Mouse (Mus musculus) CH12.LX (cell line): ENCODE data around the gene Birc6. TPM values are rescaled to one million over a fixed set of nuclear protein-coding genes. Genes with fewer than 3 reads are reported as not detected.

Experiments
- DNase-seq: peaks from one replicate; pipeline ENCODE4 v3.0.0-alpha.2; 2013; ENCODE audit errors: extremely low read depth
- H3K27ac ChIP-seq: 2 replicates; pipeline ENCODE4 v1.5.1; 2012; ENCODE audit warnings: low read depth, mild to moderate bottlenecking, control low read depth, moderate library complexity; ENCODE audit not compliant: insufficient read depth
- H3K27me3 ChIP-seq: replicated peaks from 2 replicates; pipeline ENCODE3; 2012; ENCODE audit warnings: inconsistent platforms
- H3K36me3 ChIP-seq, 2 experiments: replicated peaks in 1 of 2; 2 replicates each; pipeline versions ENCODE3 to v1.6.1; 2012; ENCODE audit warnings: inconsistent platforms in 1 of 2, low read length in 1 of 2, mild to moderate bottlenecking in 1 of 2, mixed read lengths in 1 of 2, moderate library complexity in 1 of 2; ENCODE audit not compliant: control insufficient read depth in 1 of 2, insufficient read depth in 1 of 2
- H3K4me1 ChIP-seq, 2 experiments: 2 replicates each; pipeline ENCODE4 v1.6.1; 2012; ENCODE audit warnings: inconsistent platforms in 1 of 2, moderate library complexity in 1 of 2; ENCODE audit not compliant: insufficient read depth in 2 of 2, control insufficient read depth in 1 of 2
- H3K4me2 ChIP-seq: 2 replicates; pipeline ENCODE4 v1.6.1; 2012; ENCODE audit warnings: low read depth, mild to moderate bottlenecking, control low read depth; ENCODE audit not compliant: poor library complexity, insufficient read depth, severe bottlenecking
- H3K4me3 ChIP-seq, 3 experiments: fragments of 150-350 bp in 1 of 3; sonication (generic) in 1 of 3; replicated peaks in 1 of 3; 2 replicates each; pipeline versions ENCODE3 to v1.5.1; 2011 to 2012; ENCODE audit warnings: low read depth in 2 of 3, low read length in 2 of 3, mild to moderate bottlenecking in 2 of 3, moderate library complexity in 2 of 3, control low read depth in 1 of 3, improper control_type of control experiment in 1 of 3, inconsistent platforms in 1 of 3, mixed read lengths in 1 of 3; ENCODE audit not compliant: poor library complexity in 1 of 3
- H3K79me2 ChIP-seq: replicated peaks from 2 replicates; pipeline ENCODE4 v1.6.1; 2012; ENCODE audit warnings: mild to moderate bottlenecking, moderate library complexity; ENCODE audit not compliant: control insufficient read depth, poor library complexity, insufficient read depth, severe bottlenecking; ENCODE audit errors: extremely low read depth
- H3K9ac ChIP-seq: 2 replicates; pipeline ENCODE4 v1.6.1; 2012; ENCODE audit warnings: low read depth, mild to moderate bottlenecking, control low read depth, moderate library complexity; ENCODE audit not compliant: insufficient read depth
- H3K9me3 ChIP-seq: replicated peaks from 2 replicates; pipeline ENCODE3; 2012; ENCODE audit warnings: low read length, inconsistent platforms, mixed read lengths
- CHD2 ChIP-seq: IDR thresholded peaks from 2 replicates; pipeline ENCODE4 v1.6.1; 2011; ENCODE audit warnings: low read length, improper control_type of control experiment
- CTCF ChIP-seq, 2 experiments: IDR thresholded peaks in 1 of 2; conservative IDR thresholded peaks in 1 of 2; 2 replicates each; pipeline ENCODE4 v1.5.1; 2011 to 2012; ENCODE audit warnings: low read depth in 2 of 2, low read length in 2 of 2, improper control_type of control experiment in 1 of 2, inconsistent platforms in 1 of 2, mild to moderate bottlenecking in 1 of 2, moderate library complexity in 1 of 2
- ELF1 ChIP-seq: IDR thresholded peaks from 2 replicates; pipeline ENCODE4 v1.6.1; 2014; ENCODE audit warnings: low read depth, mild to moderate bottlenecking, inconsistent platforms, low read length, improper control_type of control experiment
- JUN ChIP-seq: IDR thresholded peaks from 2 replicates; pipeline ENCODE4 v1.6.1; 2011; ENCODE audit warnings: low read depth, mild to moderate bottlenecking, low read length, improper control_type of control experiment, moderate library complexity; ENCODE audit not compliant: insufficient read depth
- JUND ChIP-seq: conservative IDR thresholded peaks from 2 replicates; pipeline ENCODE4 v1.6.1; 2011; ENCODE audit warnings: low read depth, low read length, improper control_type of control experiment
- MAX ChIP-seq: IDR thresholded peaks from 2 replicates; pipeline ENCODE4 v1.6.1; 2011; ENCODE audit warnings: low read length, improper control_type of control experiment
- MAZ ChIP-seq: IDR thresholded peaks from 2 replicates; pipeline ENCODE4 v1.6.1; 2012; ENCODE audit warnings: low read depth, mild to moderate bottlenecking, inconsistent platforms, low read length, improper control_type of control experiment, moderate library complexity
- NELFE ChIP-seq: IDR thresholded peaks from 2 replicates; pipeline ENCODE4 v1.6.1; 2011; ENCODE audit warnings: low read depth, low read length, improper control_type of control experiment
- PAX5 ChIP-seq: IDR thresholded peaks from 2 replicates; pipeline ENCODE4 v1.6.1; 2012; ENCODE audit warnings: low read length, inconsistent platforms, mixed read lengths
- POLR2AphosphoS2 ChIP-seq: IDR thresholded peaks from 2 replicates; pipeline ENCODE4 v1.6.1; 2011; ENCODE audit warnings: low read depth, low read length, improper control_type of control experiment
- RAD21 ChIP-seq: IDR thresholded peaks from 2 replicates; pipeline ENCODE4 v1.6.1; 2011; ENCODE audit warnings: low read depth, mild to moderate bottlenecking, low read length, improper control_type of control experiment, moderate library complexity
- RCOR1 ChIP-seq: conservative IDR thresholded peaks from 2 replicates; pipeline ENCODE4 v1.6.1; 2012; ENCODE audit warnings: low read depth, mild to moderate bottlenecking, inconsistent platforms, low read length, improper control_type of control experiment
- SMC3 ChIP-seq: IDR thresholded peaks from 2 replicates; pipeline ENCODE4 v1.6.1; 2011; ENCODE audit warnings: low read depth, low read length, improper control_type of control experiment
- USF1 ChIP-seq: IDR thresholded peaks from 2 replicates; pipeline ENCODE4 v1.6.1; 2014; ENCODE audit warnings: low read depth, mild to moderate bottlenecking, inconsistent platforms, low read length, improper control_type of control experiment
- USF2 ChIP-seq: conservative IDR thresholded peaks from 2 replicates; pipeline ENCODE4 v1.6.1; 2011; ENCODE audit warnings: low read depth, low read length, improper control_type of control experiment
- ZC3H11A ChIP-seq: IDR thresholded peaks from 2 replicates; pipeline ENCODE4 v1.6.1; 2012; ENCODE audit warnings: low read depth, mild to moderate bottlenecking, inconsistent platforms, low read length, improper control_type of control experiment
- ZKSCAN1 ChIP-seq: IDR thresholded peaks from 2 replicates; pipeline ENCODE4 v1.6.1; 2012; ENCODE audit warnings: low read depth, inconsistent platforms, low read length, improper control_type of control experiment, borderline replicate concordance
- ZMIZ1 ChIP-seq: IDR thresholded peaks from 2 replicates; pipeline ENCODE4 v1.6.1; 2012; ENCODE audit warnings: low read depth, mild to moderate bottlenecking, inconsistent platforms, low read length, improper control_type of control experiment
- dilution Hi-C: fragments of 300-500 bp; cut with MboI; formaldehyde crosslinking; loops from 2 replicates; pipeline ENCODE4 v1.14.3; 2020; ENCODE audit warnings: low sequenced_read_pairs; ENCODE audit not compliant: extremely low pct_unique_long_range_greater_than_20kb, extremely low pct_ligation_motif_present
- in situ Hi-C: fragments of 300-500 bp; cut with MboI; formaldehyde crosslinking; loops from 3 replicates; pipeline ENCODE4 v1.14.3; 2019; ENCODE audit warnings: low sequenced_read_pairs, low pct_ligation_motif_present, low pct_unique_long_range_greater_than_20kb, mixed read lengths
- polyA plus RNA-seq: library from polyadenylated mRNA; unstranded; fragments of >175 nt; gene quantifications from 2 replicates; pipeline ENCODE4 v1.2.1, GENCODE M21; 2012; ENCODE audit warnings: low read depth; ENCODE audit not compliant: insufficient read length
- total RNA-seq, 2 experiments: library from RNA; depleted of rRNA; stranded (reverse); fragments of 300-350 nt in 1 of 2; fragments of >200 nt in 1 of 2; gene quantifications; 2 replicates each; pipeline ENCODE4 v1.2.3; 2012 to 2014

Gene Birc6
- total and polyA plus RNA-seq, 3 experiments = 55.5 to 78.7 (median 57.2) TPM

- Histone ChIP-seq H3K9ac (no peak overlapping the region), H3K4me2 (no peak overlapping the region), H3K27ac (no peak overlapping the region), H3K36me3 (no peaks in the 10 kb centered on the region), H3K9me3 (no peaks in the 10 kb centered on the region), H3K79me2 (no peaks in the 10 kb centered on the region), H3K4me1 (peaks cover 0 to 4% of the 10 kb centered on the region in 2 experiments; a peak in 1 of 4 replicates), H3K27me3 (peaks cover 3% of the 10 kb centered on the region), H3K4me3 (no peak overlapping the region)
- no peak for DNase-seq
- no peak for TF ChIP-seq RAD21
- TF ChIP-seq CTCF (conservative IDR thresholded peaks at IDR 0.05 in 1 of 2, IDR thresholded peaks at IDR 0.05 in 1 of 2; ENCODE audit: low read depth in 2 of 2, low read length in 2 of 2) = no peak
- no peak for TF ChIP-seq POLR2AphosphoS2
- no peak for TF ChIP-seq RCOR1
- TF ChIP-seq USF1 = no peak
- no peak for TF ChIP-seq CHD2
- no peak for TF ChIP-seq ELF1
- TF ChIP-seq MAZ = no peak
- TF ChIP-seq ZMIZ1 = no peak
- no peak for TF ChIP-seq JUN
- no peak for TF ChIP-seq NELFE
- TF ChIP-seq ZC3H11A = no peak
- TF ChIP-seq USF2 = no peak
- dilution Hi-C loops = no loop called here
- in situ Hi-C loops = no loop called here
Measured at GRCm38 (mm10) chr17:74711627-74712026, 183.5 kb downstream of the Birc6 start.

DNA sequence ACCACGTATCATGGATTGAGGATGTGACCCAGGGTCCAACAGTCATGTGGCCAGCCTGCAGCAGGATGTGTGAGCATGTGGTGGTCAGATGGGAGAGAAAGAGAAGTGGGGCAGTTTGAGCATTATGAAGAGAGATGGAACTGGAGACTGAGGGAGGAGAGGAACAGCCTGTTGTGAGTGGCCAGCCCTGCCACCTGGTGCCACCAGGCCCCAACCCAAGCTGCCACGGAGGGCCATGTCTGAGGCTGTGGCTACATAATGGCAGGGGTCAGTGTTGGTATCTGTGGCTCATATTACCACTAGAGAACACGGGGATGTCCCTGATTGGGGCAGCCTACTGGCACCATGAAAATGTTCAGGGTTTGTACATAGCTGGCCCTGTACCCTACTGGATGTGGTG lies 187.0 kb downstream of the Birc6 start:
- H3K4me1 ChIP-seq = peaks cover 4 to 19% of the 10 kb centered on the region in 2 experiments; a peak in 3 of 4 replicates
- no peak for DNase-seq
- H3K27me3 ChIP-seq = peaks cover 3% of the 10 kb centered on the region
- no peak overlapping the region for H3K27ac ChIP-seq
- no peak overlapping the region for H3K4me3 ChIP-seq
- TF ChIP-seq ZKSCAN1 (no peak), PAX5 (no peak), SMC3 (no peak), MAX (no peak), JUND (no peak)
- peaks cover 16% of the 10 kb centered on the region for H3K79me2 ChIP-seq
- H3K9me3 ChIP-seq = no peaks in the 10 kb centered on the region
- in situ Hi-C loops = no loop called here
- dilution Hi-C loops = no loop called here
- no peak overlapping the region for H3K9ac ChIP-seq
- H3K4me2 ChIP-seq = no peak overlapping the region
- peaks cover 4 to 14% of the 10 kb centered on the region in 2 experiments for H3K36me3 ChIP-seq
